Mouse (Mus musculus): ENCODE data around the gene Arcn1.

Arcn1 gene

DNA sequence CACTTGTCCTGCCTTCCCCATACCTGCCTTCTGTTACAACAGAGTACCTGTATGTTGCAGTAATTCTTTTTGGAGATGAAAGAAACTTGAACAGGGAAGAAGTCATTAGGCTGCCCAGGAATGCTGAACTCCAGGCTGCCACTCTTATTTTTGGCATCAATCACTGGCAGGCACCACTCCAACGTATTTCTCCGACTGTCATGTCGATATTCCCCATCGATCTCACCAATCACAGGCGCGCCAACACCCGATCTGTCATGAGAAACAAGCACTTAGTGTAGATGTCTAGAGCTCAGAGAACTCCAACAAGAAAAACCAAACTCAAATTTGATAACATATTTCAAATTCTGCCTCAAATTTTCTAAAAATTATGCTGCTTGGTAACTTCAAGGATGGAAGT, 22.3 kb downstream of the Arcn1 start:
- no peak for DNase-seq (ENCODE audit: low read depth, low spot score)

DNA sequence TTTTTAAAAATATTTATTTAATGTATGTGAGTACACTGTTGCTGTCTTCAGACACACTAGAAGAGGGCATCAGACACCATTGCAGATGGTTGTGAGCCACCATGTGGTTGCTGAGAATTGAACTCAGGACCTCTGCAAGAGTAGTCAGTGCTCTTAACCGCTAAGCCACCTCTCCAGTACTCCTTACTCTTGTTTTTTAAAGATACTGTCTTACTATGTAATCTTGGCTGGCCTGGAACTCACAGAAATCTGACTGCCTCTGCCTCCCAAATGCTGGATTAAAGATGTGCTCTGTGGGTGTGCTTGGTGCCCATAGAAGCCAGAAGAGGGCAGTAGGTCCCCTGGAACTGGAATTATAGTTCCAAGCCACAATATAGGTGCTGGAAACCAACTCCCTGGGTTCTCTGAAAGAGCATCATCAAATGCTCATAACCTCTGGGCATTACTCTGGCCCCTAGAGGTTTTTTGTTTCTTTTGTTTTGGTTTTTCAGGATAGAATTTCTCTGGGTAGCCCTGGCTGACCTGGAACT, 26.9 kb downstream of the Arcn1 start:
- DNase-seq (ENCODE audit: low read depth, low spot score): no peak

DNA sequence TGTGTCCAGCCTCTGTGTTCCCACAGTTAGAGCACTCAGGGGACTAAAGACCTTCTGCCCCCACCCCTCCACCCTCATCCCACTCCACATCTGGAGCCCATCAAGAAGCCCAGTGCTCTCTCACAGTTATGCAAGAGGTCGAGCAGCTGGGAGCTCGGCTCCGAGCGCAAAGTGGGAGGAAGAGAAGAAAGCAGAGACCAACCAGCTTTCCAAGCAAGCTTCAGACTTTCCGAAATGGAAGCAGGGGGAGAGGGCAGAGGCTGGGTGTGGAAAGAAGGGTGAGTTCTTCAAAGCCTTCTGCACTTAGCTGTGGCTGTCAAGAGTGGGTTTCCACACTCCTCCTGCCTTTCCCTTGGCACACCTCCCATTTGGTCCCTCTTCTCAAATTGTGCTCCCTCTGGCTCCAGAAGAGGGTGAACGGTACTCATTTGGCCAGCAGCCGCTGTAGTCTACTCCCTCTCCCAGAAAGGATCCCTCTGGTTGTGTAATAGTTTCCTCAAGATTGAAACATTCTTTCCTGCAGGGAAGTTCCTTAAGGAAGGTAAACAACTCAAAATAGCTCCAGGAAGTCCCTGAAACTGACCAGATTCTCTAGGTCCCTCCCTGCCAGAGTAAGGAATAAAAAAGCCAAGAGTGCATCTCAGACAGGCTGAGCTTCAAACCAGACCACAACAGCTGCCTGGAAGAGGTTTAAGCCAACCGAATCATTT, 30.2 kb downstream of the Arcn1 start:
- no peak for DNase-seq (ENCODE audit: low read depth, low spot score)

DNA sequence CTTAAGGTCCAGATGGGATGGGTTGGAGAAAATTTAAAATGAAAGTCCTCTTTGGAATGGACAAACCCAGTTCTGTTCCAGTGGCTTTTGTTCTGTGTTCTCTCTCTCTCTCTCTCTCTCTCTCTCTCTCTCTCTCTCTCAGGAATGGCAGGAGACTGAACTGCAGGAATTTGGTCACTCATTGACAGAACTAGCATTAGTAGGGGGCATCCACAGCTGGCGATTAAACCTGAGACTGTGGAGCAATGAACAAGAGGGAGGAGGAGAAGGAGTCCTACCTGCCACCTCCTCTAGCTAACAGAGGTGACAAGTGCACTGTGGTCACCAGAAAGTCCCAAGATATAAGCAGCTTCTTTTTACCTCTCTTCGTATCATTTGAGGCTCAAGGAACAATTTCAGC, 31.3 kb downstream of the Arcn1 start:
- DNase-seq (ENCODE audit: low read depth, low spot score): no peak

DNA sequence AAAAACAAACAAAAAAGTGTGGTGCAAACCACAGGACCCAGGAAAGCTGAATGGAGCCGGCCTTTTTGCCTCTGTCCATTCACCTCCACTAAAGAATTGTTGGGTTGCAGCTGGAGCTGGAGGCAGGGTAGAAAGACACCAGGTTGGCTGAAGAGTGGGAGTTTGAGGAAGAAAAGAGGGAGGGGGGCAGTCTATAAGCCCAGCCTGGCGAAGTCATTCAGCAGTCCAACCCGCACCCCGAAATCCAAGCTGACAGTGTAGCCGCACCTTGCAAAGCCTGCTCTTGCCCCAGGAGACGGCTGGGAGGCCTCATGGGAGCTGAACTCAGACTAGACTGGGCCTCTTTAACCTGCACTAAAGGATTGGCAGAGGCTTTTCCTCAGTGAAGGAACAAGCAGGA, 31.8 kb downstream of the Arcn1 start:
- DNase-seq (ENCODE audit: low read depth, low spot score): no peak

DNA sequence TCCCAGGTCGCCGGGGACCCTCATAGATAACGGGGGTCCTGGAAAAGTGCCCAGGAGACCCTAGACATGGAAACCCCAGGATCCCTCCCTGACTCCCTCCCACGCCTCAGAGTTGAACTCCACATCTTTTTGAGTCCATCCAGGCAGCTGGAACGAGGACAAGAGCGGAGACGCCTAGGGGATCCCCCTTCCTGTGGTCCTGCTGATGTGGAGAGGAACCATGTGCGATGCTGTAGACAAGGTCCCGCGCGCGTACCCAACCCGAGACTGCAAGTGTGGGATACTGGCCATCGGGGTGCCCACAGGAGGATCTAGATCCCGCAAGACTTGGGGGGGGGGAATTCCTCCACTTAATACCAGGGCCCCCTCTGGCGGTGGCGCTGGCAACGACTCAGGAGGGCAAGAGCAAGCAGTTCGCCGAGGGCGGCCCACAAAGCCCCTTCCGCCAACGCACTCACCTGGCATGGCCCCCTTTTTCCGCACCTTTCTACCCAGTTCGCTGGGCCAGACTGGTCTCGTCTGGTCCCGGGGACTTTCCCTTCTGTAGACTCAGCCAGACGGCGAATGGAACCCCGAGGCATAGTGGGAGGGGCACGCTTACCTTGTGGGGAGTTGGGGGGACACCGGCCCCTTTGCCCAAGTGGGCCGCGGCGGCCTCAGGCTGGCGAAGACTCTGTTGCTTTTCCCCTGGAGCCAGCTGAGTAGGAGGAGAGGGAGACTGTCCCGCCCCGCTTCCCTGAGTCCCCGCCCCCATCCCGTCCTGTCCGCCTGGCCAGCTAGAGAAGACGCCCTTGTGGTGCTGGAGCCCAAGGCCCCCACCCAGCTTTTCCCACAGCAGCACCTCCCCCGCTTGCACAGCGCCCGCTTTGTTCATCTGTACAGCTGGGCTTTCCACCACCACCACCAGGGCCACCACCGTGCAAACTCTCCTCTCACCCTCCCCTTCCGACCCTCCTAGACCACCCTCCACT, 32.8 kb downstream of the Arcn1 start, which contains the start of gene Phldb1:
TSS of gene Phldb1 (minus strand) at position 675 of the 971 bp plus-strand sequence.
- no peak for DNase-seq (ENCODE audit: low read depth, low spot score)

GRCm38 (mm10) chr9:44733671-44734523, 33.7 kb downstream of the Arcn1 start:
- no peak for DNase-seq (ENCODE audit: low read depth, low spot score)

- DNase-seq (ENCODE audit: low read depth, low spot score): no peak
Measured at GRCm38 (mm10) chr9:44732921-44733530, 34.6 kb downstream of the Arcn1 start.

GRCm38 (mm10) chr9:44732130-44732549, 35.5 kb downstream of the Arcn1 start:
- DNase-seq (ENCODE audit: low read depth, low spot score): no peak

- no peak for DNase-seq (ENCODE audit: low read depth, low spot score)
Measured at GRCm38 (mm10) chr9:44727441-44727840, 40.2 kb downstream of the Arcn1 start.

DNA sequence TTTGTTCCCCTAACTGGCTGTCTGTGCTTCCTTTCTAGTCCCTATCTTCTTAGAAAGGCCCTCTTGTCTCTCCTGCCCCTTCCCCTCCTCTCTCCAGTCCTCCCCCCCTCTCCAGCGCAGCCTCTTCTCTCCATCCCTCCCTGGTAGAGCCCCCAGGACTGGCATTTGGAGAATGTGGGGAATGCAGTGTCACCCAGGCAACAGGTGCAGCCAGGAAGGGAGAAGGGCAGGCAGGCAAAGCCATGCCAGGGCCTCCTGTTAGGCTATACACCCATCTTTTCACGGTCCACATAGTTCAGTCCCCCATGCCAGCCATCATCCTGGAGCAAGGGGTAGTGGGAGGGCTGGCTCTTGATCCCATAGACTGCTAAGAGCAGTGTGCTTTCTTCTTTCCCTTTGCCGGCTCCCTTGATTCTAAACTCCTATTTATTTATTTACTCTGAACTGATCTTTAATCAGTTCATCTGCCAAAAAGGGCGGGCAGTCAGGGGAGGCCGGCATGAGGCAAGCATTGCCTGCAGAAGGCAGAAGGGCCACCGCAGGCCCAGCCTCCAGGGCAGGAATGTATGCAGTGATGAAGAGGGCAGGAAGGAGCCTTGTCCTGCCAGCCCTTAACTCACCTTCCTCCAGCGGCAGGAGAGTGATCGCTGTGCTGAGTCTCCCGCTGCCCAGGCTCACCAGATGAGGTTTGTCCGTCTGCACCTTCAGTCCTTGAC, 41.1 kb downstream of the Arcn1 start:
- no peak for DNase-seq (ENCODE audit: low read depth, low spot score)

DNA sequence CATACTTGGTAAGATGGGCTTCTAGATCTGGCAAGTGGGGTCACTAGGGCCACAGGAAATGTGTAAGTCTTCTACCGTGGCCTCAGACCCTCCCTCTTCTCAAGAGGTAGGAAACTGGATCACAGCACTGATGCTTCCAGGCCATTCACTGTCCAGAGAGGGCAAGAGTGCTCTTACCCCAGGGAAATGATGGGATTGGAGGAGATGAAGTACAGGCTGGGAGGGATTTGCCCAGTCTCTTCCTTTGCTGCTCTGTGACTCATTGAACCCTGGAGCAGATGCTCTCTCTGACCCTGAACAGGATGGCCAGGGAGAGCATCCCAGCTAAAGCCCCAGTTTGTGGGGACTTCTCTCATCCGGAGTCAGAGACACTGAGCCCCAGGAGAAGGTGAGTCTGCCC, 43.0 kb downstream of the Arcn1 start:
- no peak for DNase-seq (ENCODE audit: low read depth, low spot score)

- DNase-seq (ENCODE audit: low read depth, low spot score): no peak
Measured at GRCm38 (mm10) chr9:44724223-44724622, 43.4 kb downstream of the Arcn1 start.

GRCm38 (mm10) chr9:44723521-44724041, 44.1 kb downstream of the Arcn1 start:
- no peak for DNase-seq (ENCODE audit: low read depth, low spot score)

DNA sequence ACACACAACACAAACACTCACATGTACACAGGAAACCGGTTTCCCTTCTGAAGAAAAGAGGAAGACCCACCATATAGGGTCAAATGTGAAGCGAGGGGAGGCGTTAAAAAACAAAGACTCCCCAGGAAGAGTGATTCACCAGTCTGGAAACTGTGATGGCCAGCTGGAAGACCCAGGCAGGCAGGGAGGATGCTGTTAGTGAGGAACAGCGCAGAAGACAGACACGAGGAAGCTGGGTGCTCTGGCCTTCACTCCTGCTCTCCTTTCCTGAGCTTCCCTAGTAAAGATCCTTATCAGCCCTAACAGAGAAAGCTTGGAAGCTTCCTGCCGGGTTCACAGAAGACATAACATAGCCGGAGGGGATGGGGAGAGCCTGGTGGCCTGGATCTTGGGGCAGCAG, 44.6 kb downstream of the Arcn1 start:
- no peak for DNase-seq (ENCODE audit: low read depth, low spot score)

GRCm38 (mm10) chr9:44722575-44722974, 45.1 kb downstream of the Arcn1 start:
- no peak for DNase-seq (ENCODE audit: low read depth, low spot score)

DNA sequence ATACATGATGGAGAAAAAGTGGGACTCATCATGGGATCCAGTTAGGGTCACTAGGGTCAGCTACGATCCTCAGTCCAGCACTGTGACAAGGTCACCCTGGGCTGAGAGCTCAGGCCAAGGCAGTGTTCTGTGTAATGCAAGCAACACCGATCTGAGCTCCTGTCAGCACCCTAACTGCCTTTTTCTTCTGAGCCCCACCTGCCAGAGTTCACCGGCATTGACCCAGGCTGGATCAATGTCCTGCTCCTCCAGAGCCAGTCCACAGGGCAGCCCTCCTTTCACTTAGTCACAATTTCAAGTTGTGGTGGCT, 45.8 kb downstream of the Arcn1 start:
- no peak for DNase-seq (ENCODE audit: low read depth, low spot score)

DNA sequence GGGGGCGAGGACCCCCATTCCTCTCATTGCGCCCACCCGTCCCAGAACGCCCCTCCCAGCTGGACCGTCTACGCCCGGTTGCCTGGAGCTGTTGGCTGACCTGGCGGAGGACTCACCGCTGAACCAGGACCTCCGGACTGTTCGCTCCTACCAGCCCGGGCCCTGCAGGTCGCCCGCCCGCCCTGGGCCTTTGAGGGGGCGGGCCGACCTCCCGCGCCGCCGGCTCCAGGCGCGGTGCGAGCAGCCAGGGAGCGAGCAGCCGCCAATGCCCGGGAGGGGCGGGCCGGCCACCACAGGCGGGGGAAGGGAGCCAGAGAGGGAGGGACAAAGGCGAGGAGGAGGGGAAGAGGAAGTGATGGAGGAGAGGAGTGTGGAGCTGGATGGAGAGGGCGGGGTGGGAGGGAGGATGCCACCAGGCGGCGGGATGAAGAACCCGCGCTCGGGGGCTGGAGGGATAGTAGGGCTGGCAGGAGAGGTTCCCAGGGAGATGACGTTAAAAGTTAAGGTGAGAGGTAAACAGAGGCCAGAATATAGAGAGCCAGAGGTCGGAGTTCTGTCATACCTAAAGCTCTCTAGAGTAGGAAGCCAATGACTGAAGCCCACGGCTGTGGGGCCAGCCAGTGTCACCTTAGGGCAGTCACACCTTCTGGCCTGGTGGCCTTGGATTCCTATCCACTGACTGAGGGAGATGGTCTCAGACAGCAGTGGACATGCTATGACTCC, 46.3 kb downstream of the Arcn1 start:
- peak; percentile 62 for DNase-seq (ENCODE audit: low read depth, low spot score)

DNA sequence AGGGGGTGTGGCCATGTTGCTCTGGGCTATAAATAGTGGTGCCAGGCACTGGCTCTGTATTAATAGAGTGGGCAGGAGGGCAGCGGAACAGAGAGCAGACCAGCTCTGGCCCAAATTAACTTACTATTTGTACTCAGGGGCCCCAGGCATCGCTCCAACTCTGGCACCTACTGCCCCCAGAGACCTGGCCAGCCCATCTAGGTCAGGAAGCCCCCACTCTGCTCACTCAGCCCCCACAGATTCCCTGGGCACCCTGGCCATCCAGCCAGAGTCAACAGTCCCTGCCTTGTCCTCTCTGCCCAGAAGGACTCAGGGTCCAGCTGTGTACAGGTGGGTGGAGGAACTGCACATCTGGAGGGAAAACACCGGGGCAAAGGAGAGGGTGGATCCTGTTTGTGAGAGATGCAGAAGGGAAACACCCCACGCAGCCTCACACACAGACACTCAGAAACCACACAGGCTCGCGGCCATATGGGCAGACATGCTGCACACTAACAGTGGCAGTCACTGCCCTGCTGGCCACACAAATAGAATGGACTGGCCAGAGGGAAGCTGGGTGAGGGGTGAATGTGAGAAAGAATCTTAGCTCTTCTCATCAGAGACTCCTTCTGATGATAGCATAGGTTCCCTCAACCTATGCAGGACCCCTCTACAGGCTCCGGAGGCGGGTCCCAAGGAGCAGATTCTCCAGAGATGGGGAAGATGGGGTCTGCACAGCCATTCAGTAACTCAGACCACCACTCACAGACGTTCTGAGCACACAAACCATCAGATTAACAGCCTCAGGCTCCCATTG, 47.1 kb downstream of the Arcn1 start:
- DNase-seq (ENCODE audit: low read depth, low spot score): no peak
